Mouse (Mus musculus): Measurements from ENCODE around the gene Jmjd1c. TPM values are rescaled to one million over a fixed set of nuclear protein-coding genes. Genes with fewer than 3 reads are reported as not detected.
"Not testable (repeated sequence)": the region's sequence is repeated elsewhere in the genome, so short reads cannot be mapped to it uniquely, and the experiment has no call there.

The Jmjd1c gene
- polyA plus RNA-seq, 1 experiment from 2014 or later: 58.6 TPM

DNA sequence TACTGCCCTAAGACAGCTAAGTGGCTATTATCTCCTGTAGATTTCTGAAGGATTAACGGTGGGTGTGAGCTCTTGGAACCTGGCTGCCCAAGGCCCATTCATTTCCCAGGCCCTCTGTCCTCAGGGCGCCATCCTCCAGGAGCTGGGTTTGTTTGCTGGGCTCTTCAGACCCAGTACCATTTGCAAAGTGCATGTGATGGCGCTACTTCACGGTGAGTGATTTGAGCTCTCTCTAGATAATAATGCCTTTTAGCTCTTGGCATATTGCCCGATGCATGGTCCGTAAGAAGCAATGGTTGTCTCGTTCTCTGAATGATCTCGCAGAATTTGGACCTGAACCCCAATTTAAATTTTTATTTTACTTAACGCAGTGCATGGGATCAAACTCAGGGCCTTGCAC, 12.2 kb downstream of the Jmjd1c start:
- no peak for ATAC-seq (ENCODE audit: low FRiP score)
- Histone ChIP-seq H3K9ac (no peak overlapping the region), H3K4me1 (peaks cover 67% of the 10 kb centered on the region), H3K27me3 (no peaks in the 10 kb centered on the region), H3K4me2 (no peak overlapping the region), H3K27ac (0 out of 2 replicates have a peak overlapping the region, but pooled peaks have one; percentile 2), H3K4me3 (replicated peaks) (no peak overlapping the region), H3K36me3 (replicated peaks) (0 out of 2 replicates have a peak, but pooled peaks cover 4% of the 10 kb centered on the region), H3K9me3 (no peaks in the 10 kb centered on the region)
- 51% methylated on average over 9 of the region's 9 CpGs for WGBS

DNA sequence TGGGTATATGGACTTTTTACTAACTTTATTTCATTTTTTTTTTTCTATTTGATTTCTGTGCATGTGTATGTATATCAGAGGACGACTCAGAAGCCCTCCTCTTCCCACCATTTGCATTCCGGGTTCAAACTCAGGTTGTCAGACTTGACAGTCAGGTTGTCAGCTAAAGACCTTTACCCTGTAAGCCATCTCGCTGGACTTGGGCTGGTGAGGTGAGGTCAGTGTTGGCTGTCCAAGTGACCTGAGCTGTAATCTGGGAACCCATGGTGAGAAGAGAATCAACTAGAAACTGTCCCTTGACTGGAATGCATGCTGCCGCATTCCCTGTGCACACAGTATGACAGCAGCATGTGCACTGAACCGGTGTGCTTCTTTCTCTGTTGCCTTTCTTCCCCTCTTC, 13.7 kb downstream of the Jmjd1c start:
- 0 out of 2 replicates have a peak, but pooled peaks cover 4% of the 10 kb centered on the region for H3K36me3 ChIP-seq (replicated peaks)
- peaks cover 56% of the 10 kb centered on the region for H3K4me1 ChIP-seq
- no peaks in the 10 kb centered on the region for H3K27me3 ChIP-seq
- no peak overlapping the region for H3K27ac ChIP-seq
- no peak for ATAC-seq (ENCODE audit: low FRiP score)
- H3K9ac ChIP-seq: no peak overlapping the region
- H3K9me3 ChIP-seq: 0 out of 2 replicates have a peak, but pooled peaks cover 3% of the 10 kb centered on the region
- no peak overlapping the region for H3K4me2 ChIP-seq
- H3K4me3 ChIP-seq (replicated peaks): no peak overlapping the region
- WGBS: 88% methylated on average over 5 of the region's 5 CpGs

DNA sequence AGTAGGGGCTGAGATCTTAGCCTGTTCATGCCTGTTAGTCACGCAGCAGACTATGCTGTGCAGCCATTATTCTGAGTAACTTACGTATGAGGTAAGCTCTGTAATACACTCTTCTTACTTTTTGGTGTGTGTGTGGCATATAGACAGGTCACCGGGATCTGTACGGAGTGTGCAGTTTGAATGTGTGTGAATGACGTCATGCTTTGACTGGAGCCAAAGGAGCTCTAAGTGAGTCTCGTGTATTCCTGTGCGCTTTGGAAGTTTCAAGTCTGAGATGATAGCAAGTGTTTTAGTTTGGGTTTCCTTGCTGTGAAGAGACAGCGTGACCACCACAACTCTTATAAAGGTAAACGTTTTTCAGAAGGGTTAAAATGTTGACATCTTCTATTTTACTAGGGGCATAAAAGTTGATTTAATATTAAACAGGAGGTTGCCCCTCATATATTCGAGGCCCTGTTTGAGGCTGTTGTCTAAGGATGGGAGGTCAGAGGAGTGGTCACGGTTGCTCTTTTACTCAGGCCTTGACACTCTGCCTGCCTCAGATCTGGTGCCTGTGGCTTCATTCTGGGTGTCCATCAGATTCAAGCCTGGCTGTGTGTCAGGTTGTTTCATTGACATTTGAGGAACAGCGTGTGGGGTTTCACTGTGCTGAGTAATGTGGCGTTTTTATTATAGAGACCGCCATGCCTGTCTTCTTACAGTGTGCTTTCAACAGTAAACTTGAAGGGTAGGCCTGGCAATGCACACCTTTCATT, 15.3 kb downstream of the Jmjd1c start:
- H3K4me3 ChIP-seq (replicated peaks): no peak overlapping the region
- 0 out of 2 replicates have a peak, but pooled peaks cover 3% of the 10 kb centered on the region for H3K9me3 ChIP-seq
- no peak overlapping the region for H3K9ac ChIP-seq
- ATAC-seq (ENCODE audit: low FRiP score): no peak
- H3K4me1 ChIP-seq: peaks cover 55% of the 10 kb centered on the region
- H3K36me3 ChIP-seq (replicated peaks): 0 out of 2 replicates have a peak, but pooled peaks cover 4% of the 10 kb centered on the region
- H3K27me3 ChIP-seq: no peaks in the 10 kb centered on the region
- no peak overlapping the region for H3K27ac ChIP-seq
- 81% methylated on average over 14 of the region's 14 CpGs for WGBS
- no peak overlapping the region for H3K4me2 ChIP-seq

DNA sequence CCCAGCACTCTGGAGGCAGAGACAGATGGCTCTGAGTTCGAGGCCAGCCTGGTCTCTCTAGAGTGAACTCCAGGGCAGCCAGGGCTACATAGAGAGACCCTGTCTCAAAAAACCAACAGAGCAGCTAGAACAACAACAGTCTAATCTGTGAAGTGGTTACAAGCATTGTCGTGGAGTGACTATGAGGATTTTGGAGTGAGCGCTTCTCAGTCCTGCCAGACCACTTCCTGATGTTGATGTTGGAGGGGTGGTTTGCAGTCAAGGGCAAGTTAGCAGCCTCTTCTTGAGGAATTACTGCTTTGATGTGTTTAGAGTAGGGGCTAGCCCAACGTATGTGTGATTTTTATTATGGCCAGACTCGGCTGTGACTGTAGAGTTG, 15.9 kb downstream of the Jmjd1c start:
- Histone ChIP-seq H3K4me3 (replicated peaks) (no peak overlapping the region), H3K27ac (no peak overlapping the region), H3K9me3 (0 out of 2 replicates have a peak, but pooled peaks cover 3% of the 10 kb centered on the region), H3K9ac (no peak overlapping the region), H3K36me3 (replicated peaks) (0 out of 2 replicates have a peak, but pooled peaks cover 4% of the 10 kb centered on the region), H3K4me2 (no peak overlapping the region), H3K4me1 (peaks cover 55% of the 10 kb centered on the region), H3K27me3 (no peaks in the 10 kb centered on the region)
- WGBS: 86% methylated on average over 5 of the region's 5 CpGs
- ATAC-seq (ENCODE audit: low FRiP score): no peak

- H3K9me3 ChIP-seq; H3K9ac ChIP-seq; H3K4me2 ChIP-seq; H3K36me3 ChIP-seq (replicated peaks); ATAC-seq (ENCODE audit: low FRiP score); H3K4me3 ChIP-seq (replicated peaks); H3K27ac ChIP-seq; H3K27me3 ChIP-seq: not testable (repeated sequence)
- 83% methylated on average over 5 of the region's 5 CpGs for WGBS
- H3K4me1 ChIP-seq: peaks cover 44% of the 10 kb centered on the region
These were observed 17.0 kb downstream of the Jmjd1c start for GRCm38 (mm10) chr10:67112967-67113366.

GRCm38 (mm10) chr10:67113833-67114232, 17.9 kb downstream of the Jmjd1c start:
- Histone ChIP-seq H3K27me3 (no peaks in the 10 kb centered on the region), H3K9me3 (0 out of 2 replicates have a peak, but pooled peaks cover 3% of the 10 kb centered on the region), H3K4me2 (no peak overlapping the region), H3K4me3 (replicated peaks) (no peak overlapping the region), H3K27ac (no peak overlapping the region), H3K36me3 (replicated peaks) (0 out of 2 replicates have a peak, but pooled peaks cover 2% of the 10 kb centered on the region), H3K9ac (no peak overlapping the region), H3K4me1 (peaks cover 36% of the 10 kb centered on the region)
- ATAC-seq (ENCODE audit: low FRiP score): no peak
- WGBS: 95% methylated on average over 11 of the region's 11 CpGs

- Histone ChIP-seq H3K27ac (no peak overlapping the region; the same call in 1 of the 2 replicates), H3K4me1 (peaks cover 38% of the 10 kb centered on the region), H3K9ac (no peak overlapping the region)
These were observed 19.2 kb downstream of the Jmjd1c start for GRCm38 (mm10) chr10:67115115-67115514.

DNA sequence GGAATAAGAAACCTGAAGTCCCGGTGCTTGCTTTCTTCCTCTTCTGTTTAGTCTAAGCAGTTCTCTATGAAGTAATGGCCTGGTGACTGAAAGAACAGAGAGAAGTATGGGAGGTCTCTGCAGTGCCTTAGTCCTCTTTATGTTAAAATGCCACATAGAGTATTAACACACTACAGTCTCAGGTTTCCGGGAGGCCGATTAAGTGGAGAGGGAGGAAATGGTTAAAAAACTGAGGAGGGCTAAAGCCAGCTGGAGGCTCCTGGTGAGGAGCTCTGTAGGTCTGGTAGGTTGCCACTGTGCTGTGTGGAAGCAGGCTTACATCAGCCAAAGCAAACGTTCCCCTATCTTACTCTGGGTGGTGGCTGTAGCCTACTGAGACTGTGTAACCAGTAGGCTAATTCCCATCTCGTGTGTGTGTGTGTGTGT, 19.8 kb downstream of the Jmjd1c start:
- 0 out of 2 replicates have a peak, but pooled peaks cover 3% of the 10 kb centered on the region for H3K9me3 ChIP-seq
- no peak overlapping the region for H3K4me2 ChIP-seq
- H3K36me3 ChIP-seq (replicated peaks): no peaks in the 10 kb centered on the region
- peak overlapping the region; percentile 48 for H3K27ac ChIP-seq
- peak; percentile 45; the same call in 1 of the 2 replicates for ATAC-seq (ENCODE audit: low FRiP score)
- 23% methylated on average over 5 of the region's 5 CpGs for WGBS
- peaks cover 39% of the 10 kb centered on the region for H3K4me1 ChIP-seq
- no peak overlapping the region for H3K4me3 ChIP-seq (replicated peaks)
- H3K9ac ChIP-seq: no peak overlapping the region
- no peaks in the 10 kb centered on the region for H3K27me3 ChIP-seq

More at GRCm38 (mm10) chr10:67115115-67115514, 19.2 kb downstream of the Jmjd1c start:
- WGBS: 27% methylated on average over 6 of the region's 6 CpGs
- Histone ChIP-seq H3K4me3 (replicated peaks) (no peak overlapping the region), H3K9me3 (0 out of 2 replicates have a peak, but pooled peaks cover 3% of the 10 kb centered on the region), H3K27me3 (no peaks in the 10 kb centered on the region), H3K36me3 (replicated peaks) (no peaks in the 10 kb centered on the region), H3K4me2 (no peak overlapping the region)
- ATAC-seq (ENCODE audit: low FRiP score): no peak

DNA sequence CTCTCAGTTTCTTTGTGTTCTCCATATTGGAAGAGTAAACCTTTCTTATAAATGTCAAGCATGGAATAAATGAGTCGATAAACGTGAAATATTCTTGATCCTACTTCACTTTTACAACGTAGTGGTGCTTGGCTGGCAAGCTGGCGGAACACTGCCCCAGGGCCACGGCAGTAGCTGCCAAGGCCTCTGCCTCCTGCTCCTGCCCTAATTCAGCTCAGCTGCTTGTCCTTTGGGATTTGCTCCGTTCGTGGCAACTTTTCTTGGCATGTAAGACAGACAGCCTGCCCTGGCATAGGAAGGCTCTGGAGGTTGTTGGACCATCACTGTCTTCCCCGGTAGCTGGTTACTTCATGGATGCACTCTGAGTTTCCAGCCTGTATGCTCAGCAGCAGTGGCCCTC, 20.3 kb downstream of the Jmjd1c start:
- H3K27ac ChIP-seq: no peak overlapping the region
- H3K36me3 ChIP-seq (replicated peaks): no peaks in the 10 kb centered on the region
- no peak overlapping the region for H3K9ac ChIP-seq
- H3K9me3 ChIP-seq: 0 out of 2 replicates have a peak, but pooled peaks cover 3% of the 10 kb centered on the region
- no peak overlapping the region for H3K4me3 ChIP-seq (replicated peaks)
- H3K4me1 ChIP-seq: peaks cover 34% of the 10 kb centered on the region
- ATAC-seq (ENCODE audit: low FRiP score): no peak
- no peak overlapping the region for H3K4me2 ChIP-seq
- no peaks in the 10 kb centered on the region for H3K27me3 ChIP-seq
- WGBS: 70% methylated on average over 8 of the region's 8 CpGs

DNA sequence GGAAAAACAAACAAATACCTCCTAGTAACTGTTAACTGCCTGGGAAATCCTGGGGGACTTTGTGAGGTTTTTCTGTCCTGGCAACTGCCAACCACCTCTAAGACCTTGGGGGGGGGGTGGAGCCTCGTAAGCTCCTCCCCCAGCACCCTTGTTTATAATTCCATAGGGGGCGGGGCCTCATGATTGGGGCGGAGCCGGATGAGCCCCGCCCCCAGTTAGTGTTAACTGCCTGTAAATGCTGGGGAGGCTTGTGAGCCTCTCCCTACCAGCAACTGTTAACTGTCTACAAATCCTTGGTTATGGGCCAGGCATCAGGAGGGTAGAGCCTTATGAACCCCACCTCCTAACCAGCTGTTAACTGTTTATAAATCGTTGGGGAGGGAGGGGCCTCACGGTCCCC, 23.4 kb downstream of the Jmjd1c start:
- 0 out of 2 replicates have a peak, but pooled peaks have one; percentile 22 for ATAC-seq (ENCODE audit: low FRiP score)
- Histone ChIP-seq H3K4me2 (no peak overlapping the region), H3K4me1 (peaks cover 45% of the 10 kb centered on the region), H3K27ac (no peak overlapping the region), H3K9ac (no peak overlapping the region), H3K27me3 (no peaks in the 10 kb centered on the region), H3K4me3 (replicated peaks) (no peak overlapping the region), H3K9me3 (0 out of 2 replicates have a peak, but pooled peaks cover 2% of the 10 kb centered on the region), H3K36me3 (replicated peaks) (no peaks in the 10 kb centered on the region)
- 80% methylated on average over 7 of the region's 7 CpGs for WGBS

- Histone ChIP-seq H3K4me1 (peaks cover 36% of the 10 kb centered on the region), H3K36me3 (replicated peaks) (no peaks in the 10 kb centered on the region), H3K4me2 (no peak overlapping the region), H3K9ac (no peak overlapping the region), H3K9me3 (no peaks in the 10 kb centered on the region), H3K27me3 (no peaks in the 10 kb centered on the region), H3K4me3 (replicated peaks) (no peak overlapping the region), H3K27ac (no peak overlapping the region)
- ATAC-seq (ENCODE audit: low FRiP score): no peak
- 72% methylated on average over 4 of the region's 4 CpGs for WGBS
These were observed 24.3 kb downstream of the Jmjd1c start for GRCm38 (mm10) chr10:67120180-67120579.

DNA sequence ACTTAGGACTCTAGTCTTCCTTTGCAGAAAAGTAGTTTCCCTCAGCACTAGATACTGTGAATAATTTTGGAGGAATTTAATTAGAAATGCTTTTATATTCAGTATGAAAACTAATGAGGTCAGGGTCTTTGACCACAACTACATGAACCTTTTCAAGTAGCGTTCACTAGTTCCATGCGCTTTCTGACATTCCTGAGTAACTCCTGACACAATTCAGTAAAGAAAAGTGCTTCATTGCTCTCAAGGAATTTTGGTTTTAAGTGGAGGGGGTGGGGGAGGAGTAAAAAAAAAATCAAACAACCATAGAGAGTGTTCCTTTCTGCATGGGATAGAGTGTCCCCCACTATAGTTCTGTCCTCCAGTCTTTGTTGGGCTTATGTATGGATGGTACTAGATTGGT, 24.7 kb downstream of the Jmjd1c start:
- Histone ChIP-seq H3K4me2 (no peak overlapping the region), H3K27me3 (no peaks in the 10 kb centered on the region), H3K4me3 (replicated peaks) (no peak overlapping the region), H3K4me1 (peaks cover 33% of the 10 kb centered on the region), H3K9ac (no peak overlapping the region), H3K9me3 (no peaks in the 10 kb centered on the region), H3K36me3 (replicated peaks) (no peaks in the 10 kb centered on the region), H3K27ac (no peak overlapping the region)
- 34% methylated on average over 2 of the region's 2 CpGs for WGBS
- ATAC-seq (ENCODE audit: low FRiP score): no peak
